Mouse (Mus musculus): ENCODE results near the gene Tbl2. TPM values are rescaled to one million over a fixed set of nuclear protein-coding genes. Genes with fewer than 3 reads are reported as not detected.

Tbl2 gene
- total RNA-seq, 2 experiments from 2014 or later, result 24.5 to 26.2 TPM

DNA sequence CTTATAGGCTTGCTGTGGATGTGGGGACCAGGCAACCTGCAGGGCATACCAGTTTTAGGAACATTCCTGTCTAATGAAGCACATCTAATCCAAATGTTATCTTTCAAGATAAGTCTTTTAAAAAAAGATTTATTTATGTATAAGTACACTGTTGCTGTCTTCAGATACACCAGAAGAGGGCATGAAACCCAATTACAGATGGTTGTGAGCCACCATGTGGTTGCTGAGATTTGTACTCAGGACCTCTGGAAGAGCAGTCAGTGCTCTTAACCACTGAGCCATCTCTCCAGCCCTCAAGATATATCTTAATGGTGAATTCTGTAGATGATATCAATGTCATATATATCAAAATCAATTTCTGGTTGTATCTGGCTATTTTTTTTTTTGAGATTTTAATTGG lies 3.5 kb upstream of the Tbl2 start:
- no peak for DNase-seq (ENCODE audit: low spot score in 2 of 2)

DNA sequence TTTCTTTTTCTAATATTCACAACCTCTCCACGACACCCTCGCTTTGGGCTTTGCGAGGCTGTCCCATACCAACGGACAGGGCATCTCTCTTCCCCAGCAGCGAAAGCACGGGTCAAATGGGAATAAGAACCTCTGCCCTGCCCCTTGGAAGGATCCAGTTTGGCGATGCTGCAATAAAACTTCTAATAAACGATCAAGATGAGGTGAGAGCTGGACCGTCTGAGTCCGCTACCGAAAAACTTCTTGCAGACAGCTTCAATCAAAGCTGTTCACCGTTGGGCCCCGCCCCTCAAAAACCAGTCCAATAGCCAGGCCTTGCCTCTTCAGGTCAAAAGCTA lies 773 bp upstream of the Tbl2 start:
- no peak for DNase-seq (ENCODE audit: low spot score in 2 of 2)

GRCm38 (mm10) chr5:135149820-135150178 lies 342 bp downstream of the Tbl2 start:
- DNase-seq (ENCODE audit: low spot score in 2 of 2), result no peak

DNA sequence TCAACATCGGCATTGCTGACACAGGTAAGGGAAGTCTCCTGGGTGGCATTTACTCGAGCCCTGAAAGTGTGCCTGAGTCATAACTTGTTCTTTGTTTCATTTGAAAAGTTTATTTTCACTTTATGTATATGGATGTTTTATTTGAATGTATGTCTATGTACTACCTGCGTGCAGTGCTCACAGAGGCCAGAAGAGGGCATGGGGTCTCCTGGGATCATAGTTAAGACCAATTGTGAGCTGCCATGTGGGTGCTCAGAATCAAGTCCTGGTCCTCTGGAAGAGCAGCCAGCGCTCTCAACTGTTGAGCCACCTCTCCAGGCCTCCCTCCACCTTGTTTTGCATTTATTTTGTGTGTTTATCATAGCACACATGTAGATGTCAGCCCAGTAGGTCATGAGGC lies 7.0 kb downstream of the Tbl2 start:
- DNase-seq (ENCODE audit: low spot score in 2 of 2), result no peak

DNA sequence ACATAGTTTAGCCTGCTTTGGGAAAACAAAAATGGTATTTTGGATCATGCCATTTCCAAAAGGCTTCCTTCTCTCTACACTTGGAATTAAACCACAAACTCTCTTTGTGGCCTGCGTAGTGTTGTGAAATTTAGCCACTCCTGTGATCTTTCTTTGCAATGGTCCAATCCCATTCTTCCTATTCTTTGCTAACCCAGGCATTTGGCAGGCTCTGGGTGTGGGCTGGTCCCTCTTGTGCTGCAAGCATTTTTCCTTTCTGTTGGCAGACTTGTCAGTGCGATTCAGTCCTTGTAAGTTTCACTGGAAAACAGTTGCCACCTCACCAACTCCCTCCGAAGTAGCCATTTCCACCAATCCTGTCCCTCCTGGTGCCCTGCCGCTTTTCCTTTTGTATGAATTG lies 11.8 kb downstream of the Tbl2 start:
- DNase-seq (ENCODE audit: low spot score in 2 of 2), result peak in 1 of 2 experiments; percentile 67

DNA sequence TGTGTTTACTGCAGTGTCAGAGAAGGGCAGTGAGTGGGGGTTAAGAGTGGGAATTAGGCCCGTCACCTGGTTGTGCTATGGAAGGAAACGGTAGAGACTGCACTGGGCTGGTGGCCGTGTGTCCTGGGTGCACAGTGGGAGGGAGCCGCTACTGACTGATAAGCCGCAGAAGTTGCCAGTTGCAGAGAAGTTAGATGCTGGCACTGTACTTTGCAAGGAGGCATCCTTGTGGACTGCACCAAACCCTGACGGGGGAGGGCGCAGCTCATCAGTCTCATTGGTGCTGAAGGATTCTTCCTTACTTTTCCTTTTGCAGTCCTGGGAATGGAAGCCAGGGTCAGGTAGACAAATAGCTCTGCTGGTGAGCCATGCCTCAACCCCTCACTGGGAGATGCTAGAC lies 12.2 kb downstream of the Tbl2 start:
- no peak for DNase-seq (ENCODE audit: low spot score in 2 of 2)

DNA sequence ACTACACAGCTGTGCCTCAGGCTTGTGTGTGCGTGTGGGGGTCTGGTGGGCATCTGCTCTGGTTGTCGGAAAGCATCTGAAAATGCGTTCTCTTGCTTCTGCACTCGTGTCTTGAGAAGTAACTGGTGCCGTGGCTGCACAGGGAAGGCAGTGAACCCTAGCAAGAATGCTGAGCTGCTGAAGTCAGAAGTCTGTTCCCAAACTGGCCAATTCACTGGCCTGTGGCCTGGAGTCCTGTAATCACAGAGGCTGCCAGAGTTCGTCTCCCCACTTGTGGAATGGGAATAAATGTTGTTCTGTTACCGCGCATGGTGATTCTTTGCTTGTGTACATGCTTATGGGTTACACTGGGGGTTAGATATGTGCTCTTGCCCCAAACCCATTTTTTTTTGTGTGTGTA lies 12.9 kb downstream of the Tbl2 start:
- no peak for DNase-seq (ENCODE audit: low spot score in 2 of 2)

- DNase-seq (ENCODE audit: low spot score in 2 of 2), result no peak
Observed at GRCm38 (mm10) chr5:135162821-135163220, 13.4 kb downstream of the Tbl2 start.

DNA sequence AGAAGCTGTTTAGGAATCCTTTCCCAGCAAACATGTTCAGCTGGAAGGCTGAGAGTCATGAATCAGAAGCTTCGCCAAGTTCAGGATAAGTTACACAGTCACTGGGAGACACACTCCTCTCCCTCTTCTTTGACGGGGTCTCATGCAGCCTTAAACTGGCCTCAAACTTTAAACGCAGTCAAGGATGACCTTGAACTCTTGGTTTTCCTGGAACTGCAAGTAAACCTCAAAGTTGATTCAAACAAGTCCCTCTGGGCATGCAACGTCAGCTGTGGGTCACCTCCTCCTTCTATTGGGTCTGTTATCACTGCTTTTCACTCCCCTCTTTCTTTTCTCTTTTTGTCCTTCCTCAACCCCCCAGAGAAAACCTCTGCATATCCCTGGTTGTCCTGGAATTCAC lies 17.5 kb downstream of the Tbl2 start:
- no peak for DNase-seq (ENCODE audit: low spot score in 2 of 2)

DNA sequence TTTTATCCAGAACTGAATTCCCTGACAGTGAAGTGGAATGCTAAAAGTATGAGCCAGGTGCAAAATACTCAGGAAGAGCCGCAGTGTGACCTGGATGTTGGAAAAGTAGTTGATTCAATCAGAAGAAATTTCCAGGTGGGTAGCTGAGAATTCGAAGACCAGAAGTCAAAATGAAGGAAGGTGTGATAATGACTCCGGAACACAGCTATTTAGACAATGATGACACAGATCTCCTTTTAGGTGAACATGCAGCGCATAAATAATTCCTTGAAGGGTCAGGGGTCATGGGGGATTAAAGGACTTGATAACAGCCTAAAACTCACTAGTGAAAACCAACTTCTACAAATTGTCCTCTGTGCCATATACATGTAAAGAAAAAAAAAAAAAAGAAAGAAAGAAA lies 18.0 kb downstream of the Tbl2 start:
- no peak for DNase-seq (ENCODE audit: low spot score in 2 of 2)

GRCm38 (mm10) chr5:135168063-135169062 lies 18.9 kb downstream of the Tbl2 start, which contains the start of gene Bcl7b:
TSS of gene Bcl7b (plus strand) at chr5:135168283.
- peak; percentile 95 to 98 for DNase-seq (ENCODE audit: low spot score in 2 of 2)

DNA sequence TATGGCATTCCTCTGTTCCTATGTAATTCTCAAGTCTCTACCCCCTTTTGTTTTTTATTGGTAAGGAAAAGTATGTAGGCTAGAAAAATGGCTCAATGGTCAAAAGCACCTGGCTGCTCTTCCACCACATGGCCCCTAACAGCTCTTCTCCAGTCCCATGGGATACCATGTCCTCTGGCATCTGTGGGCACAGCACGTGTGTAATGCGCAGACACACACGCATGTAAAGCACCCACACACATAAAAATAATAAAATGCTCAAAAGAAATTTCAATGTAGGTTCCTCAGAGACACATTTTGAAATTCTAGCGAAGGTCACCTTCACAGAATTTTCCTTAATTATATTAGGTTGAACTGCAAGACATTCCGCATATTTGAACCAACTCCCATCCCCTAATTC lies 20.0 kb downstream of the Tbl2 start:
- no peak for DNase-seq (ENCODE audit: low spot score in 2 of 2)

DNA sequence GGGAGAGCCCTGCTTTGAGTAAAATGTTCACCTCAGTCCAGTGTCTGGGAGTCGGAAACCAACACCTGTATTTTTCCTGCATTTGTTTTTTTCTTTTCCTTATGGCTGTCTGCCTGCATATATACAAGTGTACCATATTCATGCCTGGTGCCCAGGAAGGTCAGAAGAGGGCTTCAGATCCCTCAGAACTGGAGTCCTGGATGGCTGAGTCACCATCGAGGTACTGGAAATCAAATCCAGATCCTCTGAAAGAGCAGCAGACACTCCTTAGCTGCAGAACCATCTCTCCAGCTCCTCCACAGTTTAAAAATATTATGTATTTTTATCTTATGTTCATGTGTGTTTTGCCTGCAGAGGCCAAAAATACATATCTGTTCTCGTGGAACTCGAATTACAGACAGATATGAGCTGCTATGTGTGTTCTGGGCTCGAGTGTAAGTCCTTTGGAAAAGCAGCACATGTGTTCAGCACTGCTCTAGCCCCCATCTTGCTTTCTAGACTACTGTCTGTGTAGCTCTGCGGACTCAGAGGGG lies 22.3 kb downstream of the Tbl2 start:
- DNase-seq (ENCODE audit: low spot score in 2 of 2), result no peak

GRCm38 (mm10) chr5:135172986-135173385 lies 23.5 kb downstream of the Tbl2 start:
- DNase-seq (ENCODE audit: low spot score in 2 of 2), result no peak

- no peak for DNase-seq (ENCODE audit: low spot score in 2 of 2)
Observed at GRCm38 (mm10) chr5:135175086-135175485, 25.6 kb downstream of the Tbl2 start.

GRCm38 (mm10) chr5:135178523-135178922 lies 29.1 kb downstream of the Tbl2 start:
- DNase-seq (ENCODE audit: low spot score in 2 of 2), result no peak

GRCm38 (mm10) chr5:135178996-135179395 lies 29.5 kb downstream of the Tbl2 start:
- peak in 1 of 2 experiments; percentile 35 for DNase-seq (ENCODE audit: low spot score in 2 of 2)

- no peak for DNase-seq (ENCODE audit: low spot score in 2 of 2)
Observed at GRCm38 (mm10) chr5:135179616-135180015, 30.2 kb downstream of the Tbl2 start.

- no peak for DNase-seq (ENCODE audit: low spot score in 2 of 2)
Observed at GRCm38 (mm10) chr5:135180796-135181195, 31.3 kb downstream of the Tbl2 start.

- no peak for DNase-seq (ENCODE audit: low spot score in 2 of 2)
Observed at GRCm38 (mm10) chr5:135181776-135182175, 32.3 kb downstream of the Tbl2 start.

GRCm38 (mm10) chr5:135183131-135183861 lies 33.8 kb downstream of the Tbl2 start:
- DNase-seq (ENCODE audit: low spot score in 2 of 2), result peak; percentile 30 to 53

- DNase-seq (ENCODE audit: low spot score in 2 of 2), result no peak
Observed at GRCm38 (mm10) chr5:135185016-135185415, 35.6 kb downstream of the Tbl2 start.

Measured in layer of hippocampus, postnatal 14 days (tissue).